Mouse (Mus musculus) frontal cortex, postnatal 14 days (tissue): Measurements from ENCODE around the gene Desi2.
"Not testable (repeated sequence)": the region's sequence is repeated elsewhere in the genome, so short reads cannot be mapped to it uniquely, and the experiment has no call there.

Experiments
- DNase-seq, 2 experiments: peaks; one replicate each; pipeline ENCODE4 v3.0.0; 2022; ENCODE audit warnings: low spot score in 2 of 2

Desi2 gene

GRCm38 (mm10) chr1:178187216-178187791, at the start of gene Desi2:
Desi2 (plus strand) TSS chr1:178187417.
- DNase-seq = peak; percentile 92 to 99

- DNase-seq = peak in 1 of 2 experiments; percentile 15
Measured at GRCm38 (mm10) chr1:178146513-178146912, 40.7 kb upstream of the Desi2 start.

GRCm38 (mm10) chr1:178146915-178147314, 40.3 kb upstream of the Desi2 start:
- DNase-seq = not testable (repeated sequence)

GRCm38 (mm10) chr1:178182251-178182650, 5.0 kb upstream of the Desi2 start:
- DNase-seq = no peak

- no peak for DNase-seq
Measured at GRCm38 (mm10) chr1:178185591-178185990, 1.6 kb upstream of the Desi2 start.

- DNase-seq = not testable (repeated sequence)
Measured at GRCm38 (mm10) chr1:178187810-178188209, 593 bp downstream of the Desi2 start.

GRCm38 (mm10) chr1:178188386-178188785, 1.2 kb downstream of the Desi2 start:
- DNase-seq = no peak

- no peak for DNase-seq
Measured at GRCm38 (mm10) chr1:178205701-178206325, 18.6 kb downstream of the Desi2 start.

GRCm38 (mm10) chr1:178207856-178208255, 20.6 kb downstream of the Desi2 start:
- DNase-seq = not testable (repeated sequence)

- DNase-seq = no peak
Measured at GRCm38 (mm10) chr1:178209966-178210365, 22.7 kb downstream of the Desi2 start.

GRCm38 (mm10) chr1:178217157-178217556, 29.9 kb downstream of the Desi2 start:
- DNase-seq = no peak

GRCm38 (mm10) chr1:178218305-178218704, 31.1 kb downstream of the Desi2 start:
- DNase-seq = no peak

GRCm38 (mm10) chr1:178219166-178220077, 32.2 kb downstream of the Desi2 start:
- no peak for DNase-seq

GRCm38 (mm10) chr1:178228888-178229287, 41.7 kb downstream of the Desi2 start:
- not testable (repeated sequence) for DNase-seq

GRCm38 (mm10) chr1:178234109-178234508, 46.9 kb downstream of the Desi2 start:
- DNase-seq = no peak

GRCm38 (mm10) chr1:178235919-178236466, 48.8 kb downstream of the Desi2 start:
- DNase-seq = no peak

GRCm38 (mm10) chr1:178238676-178239075, 51.5 kb downstream of the Desi2 start:
- no peak for DNase-seq

GRCm38 (mm10) chr1:178241884-178242508, 54.8 kb downstream of the Desi2 start:
- DNase-seq = no peak

- DNase-seq = no peak
Measured at GRCm38 (mm10) chr1:178248107-178248820, 61.0 kb downstream of the Desi2 start.

GRCm38 (mm10) chr1:178254598-178254997, 67.4 kb downstream of the Desi2 start:
- DNase-seq = no peak

GRCm38 (mm10) chr1:178256351-178256750, 69.1 kb downstream of the Desi2 start:
- no peak for DNase-seq
